Mouse (Mus musculus): ENCODE data around the gene Nln.

Gene Nln

GRCm38 (mm10) chr13:104015246-104016105 is 93.9 kb downstream of the Nln start:
- DNase-seq (ENCODE audit: low read depth, low spot score): no peak

- DNase-seq (ENCODE audit: low read depth, low spot score): no peak
Observed at GRCm38 (mm10) chr13:104014038-104014437, 95.4 kb downstream of the Nln start.

GRCm38 (mm10) chr13:104013380-104013779 is 96.0 kb downstream of the Nln start:
- DNase-seq (ENCODE audit: low read depth, low spot score): no peak

- no peak for DNase-seq (ENCODE audit: low read depth, low spot score)
Observed at GRCm38 (mm10) chr13:104012214-104012833, 97.1 kb downstream of the Nln start.

- DNase-seq (ENCODE audit: low read depth, low spot score): no peak
Observed at GRCm38 (mm10) chr13:104011289-104011688, 98.1 kb downstream of the Nln start.

GRCm38 (mm10) chr13:104005231-104005845 is 104.1 kb downstream of the Nln start:
- no peak for DNase-seq (ENCODE audit: low read depth, low spot score)

GRCm38 (mm10) chr13:103994085-103994455 is 115.3 kb downstream of the Nln start:
- no peak for DNase-seq (ENCODE audit: low read depth, low spot score)

- DNase-seq (ENCODE audit: low read depth, low spot score): no peak
Observed at GRCm38 (mm10) chr13:103993142-103994084, 116.0 kb downstream of the Nln start.

- no peak for DNase-seq (ENCODE audit: low read depth, low spot score)
Observed at GRCm38 (mm10) chr13:103986660-103987059, 122.8 kb downstream of the Nln start.

- DNase-seq (ENCODE audit: low read depth, low spot score): no peak
Observed at GRCm38 (mm10) chr13:103985510-103986278, 123.7 kb downstream of the Nln start.

- no peak for DNase-seq (ENCODE audit: low read depth, low spot score)
Observed at GRCm38 (mm10) chr13:103982376-103982775, 127.0 kb downstream of the Nln start.

- no peak for DNase-seq (ENCODE audit: low read depth, low spot score)
Observed at GRCm38 (mm10) chr13:103980414-103980813, 129.0 kb downstream of the Nln start.

GRCm38 (mm10) chr13:103978286-103978866 is 131.0 kb downstream of the Nln start:
- DNase-seq (ENCODE audit: low read depth, low spot score): no peak

GRCm38 (mm10) chr13:103977844-103978243 is 131.6 kb downstream of the Nln start:
- DNase-seq (ENCODE audit: low read depth, low spot score): no peak

- no peak for DNase-seq (ENCODE audit: low read depth, low spot score)
Observed at GRCm38 (mm10) chr13:103976181-103976724, 133.2 kb downstream of the Nln start.

- no peak for DNase-seq (ENCODE audit: low read depth, low spot score)
Observed at GRCm38 (mm10) chr13:103975101-103975500, 134.3 kb downstream of the Nln start.

GRCm38 (mm10) chr13:103973977-103974376 is 135.4 kb downstream of the Nln start:
- DNase-seq (ENCODE audit: low read depth, low spot score): no peak
